Mouse (Mus musculus) C3H10T1/2 (cell line): ENCODE data around the gene Msh6. TPM values are rescaled to one million over a fixed set of nuclear protein-coding genes. Genes with fewer than 3 reads are reported as not detected.

Source experiments
- polyA plus RNA-seq, 2 experiments: library from polyadenylated mRNA; unstranded; fragments of >200 nt; fragmentation: generic; extraction: Trizol; gene quantifications; one replicate each; pipeline ENCODE4 v1.2.1; 2012; ENCODE audit warnings: missing spikeins in 2 of 2

Gene Msh6
- polyA plus RNA-seq: 10 to 100 TPM in 1 of 2 experiments, 1 to 10 TPM in 1; 4.7 to 11.7 TPM

DNA sequence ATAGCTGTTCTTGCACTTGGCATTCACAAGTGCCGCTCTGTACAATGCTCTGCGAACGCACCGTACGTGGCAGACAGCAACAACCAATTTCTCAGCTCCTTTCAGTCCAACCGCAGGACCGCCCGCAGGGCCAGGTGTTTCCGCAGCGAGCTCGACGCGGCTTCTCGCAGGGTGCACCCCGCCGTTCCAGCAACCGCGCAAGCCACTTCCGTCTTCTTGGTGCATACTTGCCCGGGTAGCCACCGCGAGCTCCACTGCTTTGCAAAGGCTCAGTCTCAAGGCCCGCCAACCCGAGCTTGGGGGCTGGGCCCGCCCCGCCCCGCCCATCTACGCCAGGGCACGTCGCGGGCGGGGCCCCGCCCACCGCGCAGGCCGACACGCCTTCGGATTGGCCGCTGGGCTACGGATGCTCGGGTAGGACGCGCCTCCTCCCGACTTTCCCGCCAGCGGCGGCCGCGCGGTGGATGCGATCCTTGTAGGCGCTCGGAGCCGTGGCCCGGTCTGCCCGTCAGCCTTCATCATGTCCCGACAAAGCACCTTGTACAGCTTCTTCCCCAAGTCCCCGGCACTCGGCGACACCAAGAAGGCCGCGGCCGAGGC, at the start of gene Msh6:
Gene Msh6 (plus strand): TSS at position 434 of the 600 bp plus-strand sequence.

Other genes with a start within 250 kb of the Msh6 start
- gene Kcnk12, start 177.1 kb upstream of the Msh6 start, polyA plus RNA-seq: under 1 TPM in 1 of 2 experiments, not detected in 1; 0.01 TPM
- gene Rpl36-ps4, start 54.1 kb upstream of the Msh6 start, polyA plus RNA-seq: not detected
- gene Fbxo11, start 90.2 kb downstream of the Msh6 start, polyA plus RNA-seq: 10 to 100 TPM in 1 of 2 experiments, under 1 TPM in 1; 0.77 to 11.0 TPM